Mouse (Mus musculus) MEL (cell line): ENCODE results near the gene Iqch. TPM values are rescaled to one million over a fixed set of nuclear protein-coding genes. Genes with fewer than 3 reads are reported as not detected.

ENCODE experiments used
- DNase-seq: peaks from one replicate; pipeline ENCODE4 v3.0.0; 2011; ENCODE audit warnings: low read depth, low spot score
- H3K27ac ChIP-seq: 2 replicates; pipeline ENCODE4 v1.5.1; 2012; ENCODE audit warnings: low read depth, mild to moderate bottlenecking, control low read depth, low read length, moderate library complexity; ENCODE audit not compliant: control insufficient read depth
- H3K27me3 ChIP-seq, 2 experiments: fragments of 150-350 bp in 1 of 2; sonication (generic) in 1 of 2; 2 replicates each; pipeline ENCODE4 v1.6.1; 2012; ENCODE audit warnings: low read length in 2 of 2, mild to moderate bottlenecking in 2 of 2, improper control_type of control experiment in 1 of 2, moderate library complexity in 1 of 2; ENCODE audit not compliant: insufficient read depth in 2 of 2, control insufficient read depth in 1 of 2
- H3K36me3 ChIP-seq, 2 experiments: 2 replicates each; pipeline ENCODE4 v1.6.1; 2012 to 2014; ENCODE audit warnings: low read length in 2 of 2, improper control_type of control experiment in 1 of 2, inconsistent platforms in 1 of 2, mild to moderate bottlenecking in 1 of 2; ENCODE audit not compliant: insufficient read depth in 2 of 2, control insufficient read depth in 1 of 2
- H3K4me1 ChIP-seq, 2 experiments: fragments of 150-350 bp in 1 of 2; sonication (generic) in 1 of 2; 2 replicates each; pipeline ENCODE4 v1.6.1; 2012; ENCODE audit warnings: low read length in 2 of 2, improper control_type of control experiment in 1 of 2, mild to moderate bottlenecking in 1 of 2; ENCODE audit not compliant: insufficient read depth in 2 of 2, control insufficient read depth in 1 of 2
- H3K4me3 ChIP-seq, 2 experiments: fragments of 150-350 bp in 1 of 2; sonication (generic) in 1 of 2; 2 replicates each; pipeline ENCODE4 v1.5.1; 2012; ENCODE audit warnings: low read depth in 2 of 2, low read length in 2 of 2, mild to moderate bottlenecking in 2 of 2, moderate library complexity in 2 of 2, control low read depth in 1 of 2, improper control_type of control experiment in 1 of 2; ENCODE audit not compliant: control insufficient read depth in 1 of 2, insufficient read depth in 1 of 2
- H3K79me2 ChIP-seq: 2 replicates; pipeline ENCODE4 v1.6.1; 2012; ENCODE audit warnings: mild to moderate bottlenecking, low read length, moderate library complexity; ENCODE audit not compliant: control insufficient read depth, poor library complexity, insufficient read depth
- H3K9ac ChIP-seq: 2 replicates; pipeline ENCODE4 v1.6.1; 2012; ENCODE audit warnings: low read depth, mild to moderate bottlenecking, control low read depth, low read length, moderate library complexity; ENCODE audit not compliant: control insufficient read depth, poor library complexity, severe bottlenecking
- H3K9me3 ChIP-seq: fragments of 150-350 bp; sonication (generic); replicated peaks from 2 replicates; pipeline ENCODE4 v1.6.1; 2012; ENCODE audit warnings: mild to moderate bottlenecking, low read length, improper control_type of control experiment, moderate library complexity; ENCODE audit not compliant: insufficient read depth
- BHLHE40 ChIP-seq: IDR thresholded peaks from 2 replicates; pipeline ENCODE4 v1.6.1; 2012; ENCODE audit warnings: low read depth, mild to moderate bottlenecking, inconsistent platforms, low read length, improper control_type of control experiment, borderline replicate concordance
- CHD1 ChIP-seq: IDR thresholded peaks from 2 replicates; pipeline ENCODE4 v1.6.1; 2012; ENCODE audit warnings: low read depth, mild to moderate bottlenecking, inconsistent platforms, low read length, improper control_type of control experiment
- CTCF ChIP-seq, 3 experiments: IDR thresholded peaks in 2 of 3; conservative IDR thresholded peaks in 1 of 3; 2 replicates each; pipeline ENCODE4 v1.5.1; 2011 to 2012; ENCODE audit warnings: low read length in 3 of 3, low read depth in 2 of 3, mild to moderate bottlenecking in 2 of 3, improper control_type of control experiment in 1 of 3, inconsistent platforms in 1 of 3, mixed read lengths in 1 of 3, moderate library complexity in 1 of 3; ENCODE audit not compliant: control insufficient read depth in 1 of 3, insufficient read depth in 1 of 3, poor library complexity in 1 of 3, severe bottlenecking in 1 of 3
- E2F4 ChIP-seq: IDR thresholded peaks from 2 replicates; pipeline ENCODE4 v1.6.1; 2011; ENCODE audit warnings: low read depth, low read length, improper control_type of control experiment, borderline replicate concordance
- ETS1 ChIP-seq: IDR thresholded peaks from 2 replicates; pipeline ENCODE4 v1.6.1; 2012; ENCODE audit warnings: low read depth, mild to moderate bottlenecking, inconsistent platforms, low read length, improper control_type of control experiment, moderate library complexity
- GABPA ChIP-seq: IDR thresholded peaks from 2 replicates; pipeline ENCODE4 v1.6.1; 2012; ENCODE audit warnings: low read depth, mild to moderate bottlenecking, inconsistent platforms, low read length, improper control_type of control experiment, moderate library complexity
- GATA1 ChIP-seq: IDR thresholded peaks from 2 replicates; pipeline ENCODE4 v1.6.1; 2011; ENCODE audit warnings: low read depth, low read length, improper control_type of control experiment
- HCFC1 ChIP-seq: IDR thresholded peaks from 2 replicates; pipeline ENCODE4 v1.6.1; 2012; ENCODE audit warnings: low read depth, mild to moderate bottlenecking, inconsistent platforms, low read length, improper control_type of control experiment, moderate library complexity
- MAFK ChIP-seq: IDR thresholded peaks from 2 replicates; pipeline ENCODE4 v1.6.1; 2011; ENCODE audit warnings: low read depth, mild to moderate bottlenecking, low read length, improper control_type of control experiment, borderline replicate concordance
- MAX ChIP-seq: IDR thresholded peaks from 2 replicates; pipeline ENCODE4 v1.6.1; 2011; ENCODE audit warnings: low read length, improper control_type of control experiment
- MAZ ChIP-seq: IDR thresholded peaks from 2 replicates; pipeline ENCODE4 v1.6.1; 2012; ENCODE audit warnings: low read depth, mild to moderate bottlenecking, inconsistent platforms, low read length, improper control_type of control experiment
- MEF2A ChIP-seq: IDR thresholded peaks from 2 replicates; pipeline ENCODE4 v1.6.1; 2014; ENCODE audit warnings: low read depth, mild to moderate bottlenecking, inconsistent platforms, low read length, improper control_type of control experiment; ENCODE audit not compliant: poor library complexity, insufficient replicate concordance, severe bottlenecking; ENCODE audit errors: extremely low read depth
- MXI1 ChIP-seq: IDR thresholded peaks from 2 replicates; pipeline ENCODE4 v1.6.1; 2011; ENCODE audit warnings: mild to moderate bottlenecking, low read depth, low read length, improper control_type of control experiment
- NELFE ChIP-seq: IDR thresholded peaks from 2 replicates; pipeline ENCODE4 v1.6.1; 2011; ENCODE audit warnings: low read depth, low read length, improper control_type of control experiment
- NRF1 ChIP-seq: IDR thresholded peaks from 2 replicates; pipeline ENCODE4 v1.6.1; 2014; ENCODE audit warnings: low read depth, mild to moderate bottlenecking, inconsistent platforms, low read length, improper control_type of control experiment, moderate library complexity; ENCODE audit not compliant: poor library complexity, insufficient read depth, severe bottlenecking
- POLR2A ChIP-seq, 2 experiments: IDR thresholded peaks; 2 replicates each; pipeline ENCODE4 v1.6.1; 2011 to 2012; ENCODE audit warnings: low read length in 2 of 2, mild to moderate bottlenecking in 2 of 2, control low read depth in 1 of 2, improper control_type of control experiment in 1 of 2, low read depth in 1 of 2, moderate library complexity in 1 of 2; ENCODE audit not compliant: control insufficient read depth in 1 of 2, insufficient read depth in 1 of 2, poor library complexity in 1 of 2
- POLR2AphosphoS5 ChIP-seq: IDR thresholded peaks from 2 replicates; pipeline ENCODE4 v1.6.1; 2012; ENCODE audit warnings: low read depth, borderline replicate concordance, mild to moderate bottlenecking, inconsistent platforms, low read length, moderate library complexity, mixed read lengths
- RAD21 ChIP-seq: IDR thresholded peaks from 2 replicates; pipeline ENCODE4 v1.6.1; 2011; ENCODE audit warnings: mild to moderate bottlenecking, low read depth, low read length, improper control_type of control experiment
- SIN3A ChIP-seq: IDR thresholded peaks from 2 replicates; pipeline ENCODE4 v1.6.1; 2012; ENCODE audit warnings: low read length, improper control_type of control experiment, inconsistent platforms
- TAL1 ChIP-seq: IDR thresholded peaks from 2 replicates; pipeline ENCODE4 v1.6.1; 2012; ENCODE audit warnings: mild to moderate bottlenecking, inconsistent platforms, low read length, moderate library complexity, mixed read lengths
- TBP ChIP-seq: IDR thresholded peaks from 2 replicates; pipeline ENCODE4 v1.8.0; 2011; ENCODE audit warnings: low read depth, low read length, improper control_type of control experiment
- UBTF ChIP-seq: IDR thresholded peaks from 2 replicates; pipeline ENCODE4 v1.6.1; 2012; ENCODE audit warnings: low read depth, mild to moderate bottlenecking, inconsistent platforms, low read length, improper control_type of control experiment, moderate library complexity, borderline replicate concordance; ENCODE audit not compliant: insufficient read depth
- USF1 ChIP-seq: IDR thresholded peaks from 2 replicates; pipeline ENCODE4 v1.6.1; 2014; ENCODE audit warnings: low read depth, mild to moderate bottlenecking, inconsistent platforms, low read length, improper control_type of control experiment, moderate library complexity
- ZC3H11A ChIP-seq: IDR thresholded peaks from 2 replicates; pipeline ENCODE4 v1.6.1; 2012; ENCODE audit warnings: low read depth, mild to moderate bottlenecking, inconsistent platforms, low read length, improper control_type of control experiment
- ZKSCAN1 ChIP-seq: IDR thresholded peaks from 2 replicates; pipeline ENCODE4 v1.6.1; 2012; ENCODE audit warnings: low read depth, mild to moderate bottlenecking, inconsistent platforms, low read length, improper control_type of control experiment, moderate library complexity
- ZMIZ1 ChIP-seq: IDR thresholded peaks from 2 replicates; pipeline ENCODE4 v1.6.1; 2012; ENCODE audit warnings: low read depth, mild to moderate bottlenecking, inconsistent platforms, low read length, improper control_type of control experiment, moderate library complexity
- ZNF384 ChIP-seq: IDR thresholded peaks from 2 replicates; pipeline ENCODE4 v1.6.1; 2012; ENCODE audit warnings: low read depth, mild to moderate bottlenecking, inconsistent platforms, low read length, improper control_type of control experiment
- polyA plus RNA-seq, 2 experiments: library from polyadenylated mRNA; stranded (reverse) in 1 of 2; unstranded in 1 of 2; fragments of >175 nt in 1 of 2; fragments of >200 nt in 1 of 2; gene quantifications; 2 replicates each; pipeline versions ENCODE4 v1.2.1 to v1.2.4; 2012; ENCODE audit warnings: low replicate concordance in 2 of 2, low read depth in 1 of 2; ENCODE audit not compliant: insufficient read length in 2 of 2, insufficient read depth in 1 of 2, missing spikeins in 1 of 2
- total RNA-seq: library from RNA; depleted of rRNA; stranded (reverse); fragments of 300-350 nt; gene quantifications from 2 replicates; pipeline ENCODE4 v1.2.3, GENCODE M21; 2012

The Iqch gene
- total and polyA plus RNA-seq, 3 experiments, result not detected

- H3K36me3 ChIP-seq, result no peaks in the 10 kb centered on the region
- no peak overlapping the region for H3K9ac ChIP-seq
- no peaks in the 10 kb centered on the region for H3K4me1 ChIP-seq
- peaks cover 23 to 42% of the 10 kb centered on the region in 2 experiments for H3K27me3 ChIP-seq
- no peak overlapping the region for H3K27ac ChIP-seq
- H3K4me3 ChIP-seq, result no peak overlapping the region
- TF ChIP-seq TBP (no peak), NELFE (no peak), GABPA (no peak), MAZ (no peak), UBTF (no peak), MEF2A (no peak), MAX (no peak), HCFC1 (no peak), ETS1 (no peak), ZC3H11A (no peak), SIN3A (no peak), ZKSCAN1 (no peak), NRF1 (no peak), MAFK (no peak), CHD1 (no peak), BHLHE40 (no peak), POLR2A (IDR thresholded peaks at IDR 0.05; ENCODE audit: control insufficient read depth in 1 of 2, insufficient read depth in 1 of 2, low read depth in 1 of 2, low read length in 2 of 2, poor library complexity in 1 of 2) (no peak), CTCF (IDR thresholded peaks at IDR 0.05 in 2 of 3, conservative IDR thresholded peaks at IDR 0.05 in 1 of 3; ENCODE audit: control insufficient read depth in 1 of 3, insufficient read depth in 1 of 3, low read depth in 2 of 3, low read length in 3 of 3, poor library complexity in 1 of 3, severe bottlenecking in 1 of 3) (no peak), POLR2AphosphoS5 (no peak), USF1 (no peak)
- no peaks in the 10 kb centered on the region for H3K9me3 ChIP-seq
- H3K79me2 ChIP-seq, result no peaks in the 10 kb centered on the region
- DNase-seq, result no peak
Measured at GRCm38 (mm10) chr9:63511034-63511433, 91.3 kb downstream of the Iqch start.

- Histone ChIP-seq H3K4me1 (no peaks in the 10 kb centered on the region), H3K36me3 (no peaks in the 10 kb centered on the region), H3K79me2 (no peaks in the 10 kb centered on the region), H3K27ac (no peak overlapping the region), H3K27me3 (peaks cover 15 to 40% of the 10 kb centered on the region in 2 experiments), H3K9me3 (no peaks in the 10 kb centered on the region), H3K4me3 (no peak overlapping the region)
- DNase-seq, result no peak
- TF ChIP-seq NRF1, result no peak
- no peak for TF ChIP-seq TBP
- no peak for TF ChIP-seq ZMIZ1
- TF ChIP-seq TAL1, result no peak
- TF ChIP-seq ETS1, result no peak
- TF ChIP-seq MXI1, result no peak
- TF ChIP-seq SIN3A, result no peak
- TF ChIP-seq USF1, result no peak
- TF ChIP-seq MEF2A, result no peak
- no peak for TF ChIP-seq MAFK
- TF ChIP-seq RAD21, result no peak
- no peak for TF ChIP-seq E2F4
- no peak for TF ChIP-seq POLR2AphosphoS5
- no peak for TF ChIP-seq GATA1
- no peak for TF ChIP-seq ZC3H11A
- TF ChIP-seq MAZ, result no peak
- no peak for TF ChIP-seq NELFE
- no peak for TF ChIP-seq ZNF384
- no peak for TF ChIP-seq CHD1
- TF ChIP-seq, all 39 proteins: peak for 0
- no peak overlapping the region for H3K9ac ChIP-seq
Measured at GRCm38 (mm10) chr9:63507110-63507509, 95.2 kb downstream of the Iqch start.
